Mouse (Mus musculus): ENCODE results near the gene Ugt1a8. TPM values are rescaled to one million over a fixed set of nuclear protein-coding genes. Genes with fewer than 3 reads are reported as not detected.
"Not testable (repeated sequence)": the region's sequence is repeated elsewhere in the genome, so short reads cannot be mapped to it uniquely, and the experiment has no call there.

Ugt1a8 gene
- polyA plus RNA-seq, 1 experiment from 2014 or later = not detected

DNA sequence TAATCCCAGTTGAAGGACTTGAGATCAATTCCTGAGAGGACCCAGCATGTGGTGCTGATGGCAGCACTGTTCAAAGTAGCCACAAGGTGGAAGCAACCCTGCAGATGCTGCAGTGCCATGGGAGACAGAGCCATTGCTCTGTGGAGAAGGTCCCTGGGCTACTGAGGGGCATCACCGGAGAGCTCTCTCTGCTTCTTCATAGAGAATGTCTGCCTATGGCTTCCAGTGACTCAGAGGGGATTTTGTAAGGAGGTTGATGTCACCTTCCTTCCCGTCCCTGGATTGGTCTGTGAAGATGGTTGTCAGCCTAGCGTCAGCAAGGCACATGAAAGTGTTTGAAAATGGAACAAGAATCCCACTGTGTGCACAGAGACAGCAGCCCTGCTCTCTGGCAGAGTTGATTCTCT lies 6.7 kb downstream of the Ugt1a8 start:
- not testable (repeated sequence) for H3K36me3 ChIP-seq; H3K27ac ChIP-seq; H3K9me3 ChIP-seq; H3K4me3 ChIP-seq; DNase-seq (ENCODE audit: low spot score); H3K4me1 ChIP-seq; H3K27me3 ChIP-seq (ENCODE audit: insufficient read depth, poor library complexity, severe bottlenecking)
- 64% methylated on average over 3 of the region's 3 CpGs for WGBS

DNA sequence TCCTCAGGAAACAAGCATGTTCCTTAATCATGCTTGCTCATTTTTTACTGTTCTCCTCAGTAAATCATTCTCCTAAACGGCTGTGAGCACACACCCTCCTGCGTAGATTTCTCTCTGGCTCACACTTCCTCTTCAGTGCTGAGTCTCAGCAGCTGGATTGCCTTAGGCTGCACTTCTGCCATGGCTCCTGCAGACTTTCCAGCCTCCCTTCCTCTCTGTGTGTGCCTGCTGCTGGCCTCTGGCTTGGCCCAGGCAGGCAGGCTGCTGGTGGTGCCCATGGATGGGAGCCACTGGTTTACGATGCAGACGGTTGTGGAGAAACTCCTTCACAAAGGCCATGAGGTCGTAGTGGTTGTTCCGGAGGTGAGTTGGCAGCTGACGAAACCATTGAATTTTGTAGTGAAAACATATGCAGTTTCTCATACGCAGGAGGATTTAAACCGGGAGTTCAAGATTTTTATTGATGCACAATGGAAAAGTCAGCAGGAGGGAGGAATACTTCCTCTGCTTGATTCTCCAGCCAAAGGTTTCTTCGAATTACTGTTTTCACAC lies 7.4 kb downstream of the Ugt1a8 start, which contains the start of gene Ugt1a7c:
Gene Ugt1a7c (plus strand): TSS at position 122 of the 552 bp plus-strand sequence.
- 70% methylated on average over 10 of the region's 10 CpGs for WGBS
- Histone ChIP-seq H3K36me3 (no peaks in the 10 kb centered on the region), H3K27me3 (ENCODE audit: insufficient read depth, poor library complexity, severe bottlenecking) (no peaks in the 10 kb centered on the region), H3K9me3 (no peaks in the 10 kb centered on the region), H3K4me1 (0 out of 2 replicates have a peak, but pooled peaks cover 2% of the 10 kb centered on the region), H3K27ac (no peak within 1 kb of the TSS), H3K4me3 (no peak within 1 kb of the TSS)
- no peak for DNase-seq (ENCODE audit: low spot score)

DNA sequence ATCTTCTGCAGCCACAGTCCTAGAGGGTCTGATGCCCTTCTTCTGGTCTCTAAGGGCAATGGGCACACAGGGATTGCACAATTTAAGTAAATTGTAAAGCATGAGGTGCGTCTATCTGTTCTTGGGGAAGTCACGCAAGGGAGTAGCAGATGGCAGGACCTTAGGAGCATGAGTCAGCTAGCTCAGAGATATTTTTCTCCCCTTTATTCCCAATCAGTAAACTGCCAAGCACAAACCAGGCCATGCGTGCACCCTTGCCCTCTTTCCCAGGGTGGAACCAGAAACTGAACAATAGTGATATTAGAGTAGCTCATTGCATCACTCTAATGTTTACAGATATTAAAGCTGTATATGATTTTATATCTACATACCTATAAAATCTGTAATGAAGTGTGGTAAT lies 10.9 kb downstream of the Ugt1a8 start:
- not testable (repeated sequence) for H3K36me3 ChIP-seq; H3K27me3 ChIP-seq (ENCODE audit: insufficient read depth, poor library complexity, severe bottlenecking); H3K27ac ChIP-seq; H3K4me3 ChIP-seq; H3K9me3 ChIP-seq; DNase-seq (ENCODE audit: low spot score); H3K4me1 ChIP-seq
- 79% methylated on average over 3 of the region's 3 CpGs for WGBS

GRCm38 (mm10) chr1:88099691-88100090 lies 12.1 kb downstream of the Ugt1a8 start:
- not testable (repeated sequence) for DNase-seq (ENCODE audit: low spot score); H3K27ac ChIP-seq; H3K27me3 ChIP-seq (ENCODE audit: insufficient read depth, poor library complexity, severe bottlenecking); H3K4me1 ChIP-seq; H3K9me3 ChIP-seq; H3K36me3 ChIP-seq; H3K4me3 ChIP-seq
- 77% methylated on average over 2 of the region's 2 CpGs for WGBS

- H3K4me1 ChIP-seq; H3K27me3 ChIP-seq (ENCODE audit: insufficient read depth, poor library complexity, severe bottlenecking); H3K9me3 ChIP-seq; H3K36me3 ChIP-seq; DNase-seq (ENCODE audit: low spot score); H3K4me3 ChIP-seq; H3K27ac ChIP-seq: not testable (repeated sequence)
- 48% methylated on average over 3 of the region's 3 CpGs for WGBS
These were observed 15.4 kb downstream of the Ugt1a8 start, which contains the start of gene Ugt1a6b for GRCm38 (mm10) chr1:88103019-88103418. Ugt1a6b (plus strand) TSS chr1:88103252.

DNA sequence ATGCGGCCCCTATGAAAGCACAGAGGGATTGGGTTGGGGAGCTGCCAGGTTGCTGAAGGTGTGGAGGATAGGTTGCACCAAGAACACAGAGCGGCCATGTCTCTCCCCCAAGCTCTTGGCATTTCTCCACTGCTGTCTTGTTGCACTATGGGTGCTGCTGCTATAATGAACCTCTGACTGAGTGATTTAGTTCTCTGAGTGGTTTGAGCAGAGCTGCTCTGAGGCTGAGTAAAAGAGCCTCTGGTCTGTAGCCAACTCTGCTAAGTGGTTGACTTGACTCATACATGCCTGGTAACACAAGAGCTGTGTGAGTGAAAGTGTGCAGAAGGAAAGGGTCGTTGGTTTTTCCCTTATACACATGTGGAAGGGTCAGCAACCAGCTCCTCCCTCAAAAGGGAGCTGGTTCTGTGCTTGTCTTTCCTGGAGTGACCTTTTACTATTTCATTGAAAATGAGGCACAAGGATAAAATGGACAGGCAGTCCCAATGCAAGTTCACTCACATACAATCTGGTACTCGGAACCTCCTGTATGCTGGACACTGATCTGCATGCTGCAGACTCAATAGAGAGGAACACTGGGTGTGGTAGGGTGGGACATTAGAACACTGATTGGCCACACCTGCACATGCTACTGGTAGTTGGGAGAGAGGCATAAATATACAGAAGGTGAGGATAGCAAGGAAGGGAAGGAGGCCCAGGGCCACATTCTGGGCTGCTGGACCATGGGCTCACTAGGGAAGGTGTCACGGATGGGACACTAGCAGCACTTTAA lies 16.3 kb downstream of the Ugt1a8 start:
- H3K27me3 ChIP-seq (ENCODE audit: insufficient read depth, poor library complexity, severe bottlenecking); H3K4me3 ChIP-seq; H3K27ac ChIP-seq; H3K4me1 ChIP-seq; DNase-seq (ENCODE audit: low spot score); H3K9me3 ChIP-seq; H3K36me3 ChIP-seq: not testable (repeated sequence)
- 79% methylated on average over 5 of the region's 5 CpGs for WGBS

DNA sequence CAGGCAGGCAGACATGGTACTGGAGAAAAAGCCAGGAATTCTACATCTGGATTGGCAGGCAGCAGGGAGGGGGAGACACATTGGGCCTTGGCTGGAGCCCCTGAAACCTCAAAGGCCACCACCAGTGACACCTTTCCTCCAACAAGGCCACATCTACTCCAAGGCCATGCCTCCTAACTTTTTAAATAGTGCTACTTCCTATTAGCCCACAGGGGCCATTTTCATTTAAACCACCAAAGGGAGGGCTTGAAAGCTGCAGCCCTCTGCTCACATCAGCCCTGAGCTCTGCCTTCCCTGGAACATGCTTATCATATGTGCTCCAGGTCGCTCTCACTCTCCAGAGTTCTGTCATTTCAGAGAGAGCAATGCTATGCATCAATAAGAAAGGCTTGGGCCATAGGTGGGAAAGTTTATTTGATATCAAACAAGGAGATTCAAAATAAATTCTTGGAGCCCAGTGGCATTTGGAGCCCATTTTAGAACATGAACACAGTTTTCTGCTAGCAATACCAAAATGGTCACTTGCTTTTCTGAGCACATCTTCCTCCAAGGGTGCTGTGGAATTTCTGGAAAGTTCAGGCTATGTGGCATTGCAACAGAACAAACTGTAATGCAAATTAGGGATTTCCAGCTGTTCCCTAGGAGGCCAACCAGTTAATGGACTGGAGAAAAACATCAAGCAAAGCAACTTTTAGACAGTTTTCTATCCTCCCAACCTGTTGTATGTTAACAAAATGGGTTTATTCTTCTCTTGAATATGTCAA lies 17.2 kb downstream of the Ugt1a8 start:
- Histone ChIP-seq H3K36me3 (no peaks in the 10 kb centered on the region), H3K27ac (no peak overlapping the region), H3K9me3 (no peaks in the 10 kb centered on the region), H3K27me3 (ENCODE audit: insufficient read depth, poor library complexity, severe bottlenecking) (no peaks in the 10 kb centered on the region), H3K4me1 (no peaks in the 10 kb centered on the region), H3K4me3 (no peak overlapping the region)
- no peak for DNase-seq (ENCODE audit: low spot score)
- 83% methylated on average over 1 of the region's 1 CpGs for WGBS

DNA sequence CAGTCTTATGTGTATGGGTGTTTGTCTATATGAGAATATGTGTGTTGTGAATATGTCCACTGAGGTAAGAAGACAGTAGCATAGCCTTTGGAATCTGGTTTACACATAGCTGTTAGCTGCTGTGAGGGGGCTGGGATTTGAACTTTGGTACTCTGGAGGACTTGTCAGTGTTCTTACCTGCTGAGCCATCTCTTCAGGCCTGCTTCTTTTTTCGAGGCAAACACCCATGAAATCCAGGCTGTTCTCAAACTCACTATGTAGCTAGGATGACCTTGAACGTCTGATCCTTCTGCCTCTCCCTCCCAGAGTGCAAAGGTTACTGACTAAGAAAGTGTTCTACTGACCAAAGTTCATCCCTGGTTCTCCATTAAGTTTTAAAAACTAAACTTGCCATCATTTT lies 18.0 kb downstream of the Ugt1a8 start:
- DNase-seq (ENCODE audit: low spot score) = no peak
- H3K9me3 ChIP-seq = no peaks in the 10 kb centered on the region
- no peak overlapping the region for H3K27ac ChIP-seq
- no peaks in the 10 kb centered on the region for H3K4me1 ChIP-seq
- H3K27me3 ChIP-seq (ENCODE audit: insufficient read depth, poor library complexity, severe bottlenecking) = no peaks in the 10 kb centered on the region
- no peaks in the 10 kb centered on the region for H3K36me3 ChIP-seq
- WGBS = 66% methylated on average over 2 of the region's 2 CpGs
- no peak overlapping the region for H3K4me3 ChIP-seq

GRCm38 (mm10) chr1:88109027-88109557 lies 21.5 kb downstream of the Ugt1a8 start:
- WGBS = 83% methylated on average over 2 of the region's 2 CpGs
- not testable (repeated sequence) for H3K27me3 ChIP-seq (ENCODE audit: insufficient read depth, poor library complexity, severe bottlenecking); H3K4me3 ChIP-seq; H3K27ac ChIP-seq; DNase-seq (ENCODE audit: low spot score); H3K9me3 ChIP-seq; H3K36me3 ChIP-seq; H3K4me1 ChIP-seq

- H3K27ac ChIP-seq; H3K9me3 ChIP-seq; H3K4me1 ChIP-seq; H3K36me3 ChIP-seq; H3K27me3 ChIP-seq (ENCODE audit: insufficient read depth, poor library complexity, severe bottlenecking); H3K4me3 ChIP-seq; DNase-seq (ENCODE audit: low spot score): not testable (repeated sequence)
- 65% methylated on average over 2 of the region's 2 CpGs for WGBS
These were observed 22.0 kb downstream of the Ugt1a8 start for GRCm38 (mm10) chr1:88109604-88110003.

DNA sequence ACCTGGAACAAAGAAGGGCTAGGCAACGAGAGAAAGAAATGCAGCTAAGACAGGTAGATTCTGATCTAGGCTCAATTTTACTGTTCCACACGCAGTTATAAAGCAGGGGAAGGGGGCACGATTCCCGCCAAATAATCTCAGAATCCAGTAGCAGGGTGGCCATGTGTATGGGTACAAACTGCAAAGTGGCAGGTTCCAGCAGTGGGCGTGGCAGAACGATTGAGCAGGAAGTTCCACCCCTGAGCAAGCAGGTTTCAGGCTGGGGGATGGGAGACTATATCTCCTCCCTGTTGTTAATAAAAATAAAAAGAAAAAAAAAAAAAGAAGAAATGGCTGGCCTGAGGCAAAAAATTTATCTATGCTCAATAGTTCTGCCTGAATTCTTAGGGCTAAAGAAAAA lies 25.2 kb downstream of the Ugt1a8 start:
- not testable (repeated sequence) for H3K4me3 ChIP-seq; H3K27ac ChIP-seq; H3K36me3 ChIP-seq; H3K27me3 ChIP-seq (ENCODE audit: insufficient read depth, poor library complexity, severe bottlenecking); H3K9me3 ChIP-seq; DNase-seq (ENCODE audit: low spot score); H3K4me1 ChIP-seq
- WGBS = 90% methylated on average over 6 of the region's 6 CpGs

DNA sequence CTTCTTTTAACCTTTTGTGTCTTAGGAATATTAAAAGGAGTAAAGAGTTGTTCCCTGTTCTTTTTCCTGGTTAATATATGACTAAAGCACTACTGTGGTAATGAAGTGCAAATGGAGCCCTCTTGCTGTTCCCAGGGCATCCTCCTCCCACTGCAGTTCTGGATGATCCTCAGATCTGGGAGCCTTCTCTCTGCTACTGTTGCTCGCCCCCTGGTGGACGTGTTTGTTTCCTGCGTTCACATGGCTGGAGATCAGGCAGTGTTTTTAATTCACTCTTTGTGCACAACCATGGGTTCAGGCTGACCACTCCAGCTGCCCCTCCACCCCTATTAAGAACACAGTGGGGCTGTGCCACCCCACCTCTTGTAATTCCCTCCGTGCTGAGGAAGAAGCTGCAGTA lies 32.9 kb downstream of the Ugt1a8 start:
- not testable (repeated sequence) for H3K27me3 ChIP-seq (ENCODE audit: insufficient read depth, poor library complexity, severe bottlenecking); H3K9me3 ChIP-seq; H3K4me1 ChIP-seq; DNase-seq (ENCODE audit: low spot score); H3K36me3 ChIP-seq; H3K27ac ChIP-seq; H3K4me3 ChIP-seq
- 9% methylated on average over 4 of the region's 4 CpGs for WGBS

DNA sequence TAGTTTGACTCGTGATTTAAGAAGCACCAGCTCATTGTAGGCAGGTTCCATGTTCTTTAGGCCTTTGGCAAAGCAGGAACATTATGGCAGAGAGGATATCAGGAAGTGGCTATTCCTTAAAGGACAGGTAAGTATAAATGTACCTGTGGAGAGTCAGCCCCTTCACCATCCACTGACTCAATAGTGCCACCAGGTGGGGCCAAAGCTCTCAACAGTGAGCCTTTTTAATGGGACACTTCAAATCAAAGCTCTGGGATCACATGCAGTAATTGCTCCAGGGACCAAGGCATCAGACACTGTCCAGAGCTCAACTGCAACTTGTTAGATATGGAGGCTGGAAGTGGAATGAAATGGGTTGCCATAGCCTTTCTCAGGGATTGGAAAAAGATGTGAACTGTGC lies 33.9 kb downstream of the Ugt1a8 start:
- not testable (repeated sequence) for H3K27me3 ChIP-seq (ENCODE audit: insufficient read depth, poor library complexity, severe bottlenecking); H3K36me3 ChIP-seq; DNase-seq (ENCODE audit: low spot score); H3K4me1 ChIP-seq; H3K9me3 ChIP-seq; H3K27ac ChIP-seq; H3K4me3 ChIP-seq
- WGBS = no CpG with 5 or more reads among the region's 1 CpGs
